In genomic region chr1:195175980-195176931, GRCm38 (mm10) we compare ENCODE assay signal across 8 mouse cellular contexts. TPM values are rescaled to one million over a fixed set of nuclear protein-coding genes. Genes with fewer than 3 reads are reported as not detected.
DNase-seq lines count a peak whose midpoint lies in the region; ATAC-seq lines count a peak whose summit lies in the region.

Gene Cr2, minus strand, starts transcription at chr1:195176716.

- H3K4me3 ChIP-seq in hindbrain, embryonic 14.5 days (replicated peaks; ENCODE audit: low read length), result peak within 1 kb of the TSS; percentile 27

- no peaks in the 10 kb centered on the region for H3K27me3 ChIP-seq in hindbrain, embryonic 14.5 days (ENCODE audit: control insufficient read depth, insufficient read depth, low read length)

- H3K4me2 ChIP-seq in hindbrain, embryonic 14.5 days (replicated peaks), result peak within 1 kb of the TSS; percentile 65

- no peaks in the 10 kb centered on the region for H3K4me1 ChIP-seq in hindbrain, embryonic 14.5 days (replicated peaks; ENCODE audit: control insufficient read depth, insufficient read depth, low read length)

- H3K9ac ChIP-seq in hindbrain, embryonic 14.5 days, result peak within 1 kb of the TSS; percentile 57

- H3K36me3 ChIP-seq in hindbrain, embryonic 14.5 days (replicated peaks; ENCODE audit: control insufficient read depth, insufficient read depth), result no peaks in the 10 kb centered on the region

- DNase-seq in Muller cell, postnatal 12 days (ENCODE audit: inconsistent ontology term), result peak; percentile 70
- DNase-seq in cerebellum, adult 9-10 months, result peak; percentile 3
- DNase-seq in frontal cortex, postnatal 10 days (ENCODE audit: low spot score in 2 of 2), result peak; percentile 29 to 63
- peak; percentile 75 for DNase-seq in hindbrain, embryonic 14.5 days (ENCODE audit: low spot score)
- DNase-seq in layer of hippocampus, postnatal 14 days (ENCODE audit: low spot score in 2 of 2), result peak; percentile 24 to 41
- peak; percentile 51 for DNase-seq in lung, postnatal 14 days
- peak; percentile 70 for DNase-seq in ovary, postnatal 36 days (ENCODE audit: low spot score)
- peak; percentile 91 for DNase-seq in thymus, postnatal 14 days

- ATAC-seq in hindbrain, embryonic 14.5 days (ENCODE audit: low FRiP score), result peak; percentile 94

- no peaks in the 10 kb centered on the region for H3K9me3 ChIP-seq in hindbrain, embryonic 14.5 days (ENCODE audit: control insufficient read depth, low read length)

- 7% methylated on average over 20 of the region's 20 CpGs for WGBS in hindbrain, embryonic 14.5 days

- no peak within 1 kb of the TSS for H3K27ac ChIP-seq in hindbrain, embryonic 14.5 days

RNA-seq across cellular contexts. Expression of gene Cr2, which starts in this region (rescaled TPM):
- polyA plus RNA-seq in hindbrain, embryonic 14.5 days (2014; fragmentation: Nextera tagmentation; extraction: Ambion mirVana), result 0.57 and 1.3 TPM in 2 replicates
- total RNA-seq in layer of hippocampus, postnatal 14 days (2021), result under 1 TPM; 0.37 to 0.50 TPM

Comparison
In these comparisons a context has a peak if more than half of its experiments do, and no peak if none do; other contexts are left out.
1. Peak in DNase-seq in layer of hippocampus, postnatal 14 days; RNA of the gene not detected or under 1 TPM.
2. DNase-seq: peak in every context shown above with its lines; median percentile 91 in thymus, postnatal 14 days; 75 in hindbrain, embryonic 14.5 days; 70 in Muller cell, postnatal 12 days; 70 in ovary, postnatal 36 days; 51 in lung, postnatal 14 days; 46 in frontal cortex, postnatal 10 days; 32 in layer of hippocampus, postnatal 14 days; 3 in cerebellum, adult 9-10 months.